Mouse (Mus musculus): ENCODE measurements around the gene Gm47969.

DNA sequence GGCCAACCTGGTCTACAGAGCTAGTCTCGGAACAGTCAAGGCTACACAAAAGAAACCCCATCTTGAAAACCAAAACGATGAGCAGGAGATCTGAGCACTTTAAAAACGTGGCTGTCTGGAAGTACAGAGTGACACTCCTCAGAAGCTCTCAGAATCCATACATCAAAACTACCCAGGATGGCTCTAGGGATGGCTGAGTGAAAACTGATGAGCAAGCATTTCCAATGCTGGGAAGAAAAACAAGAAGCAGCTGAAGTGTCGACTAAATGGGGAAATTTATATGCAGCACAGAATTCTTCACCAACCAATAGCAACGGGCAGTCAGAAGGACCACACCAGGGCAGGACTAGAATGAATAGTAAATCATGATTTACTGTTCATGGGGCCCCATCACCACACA lies 10.2 kb upstream of the Gm47969 start:
- no peak for TF ChIP-seq CTCF (conservative IDR thresholded peaks at IDR 0.05; ENCODE audit: low read length)
- no peak for TF ChIP-seq POU5F1 (IDR thresholded peaks at IDR 0.05; ENCODE audit: borderline replicate concordance, low read length)
- no peak for TF ChIP-seq NANOG (IDR thresholded peaks at IDR 0.05; ENCODE audit: borderline replicate concordance, low read length)

All from E14TG2a.4 (cell line).